Mouse (Mus musculus) heart, postnatal 14 days (tissue): ENCODE data around the gene Cept1. TPM values are rescaled to one million over a fixed set of nuclear protein-coding genes. Genes with fewer than 3 reads are reported as not detected.

ENCODE experiments used
- DNase-seq, 2 experiments: peaks; one replicate each; pipeline ENCODE4 v3.0.0; 2021 to 2022
- intact Hi-C: fragments of 180-260 bp; cut with DNase I; formaldehyde crosslinking; loops from one replicate; pipeline ENCODE4 v1.15.1; 2025
- total RNA-seq, 2 experiments: library from RNA; stranded (reverse); gene quantifications; 2 replicates each; pipeline ENCODE4 v1.2.3; 2021

Cept1 gene
- total RNA-seq, 2 experiments from 2014 or later, result 20.1 to 21.4 TPM

DNA sequence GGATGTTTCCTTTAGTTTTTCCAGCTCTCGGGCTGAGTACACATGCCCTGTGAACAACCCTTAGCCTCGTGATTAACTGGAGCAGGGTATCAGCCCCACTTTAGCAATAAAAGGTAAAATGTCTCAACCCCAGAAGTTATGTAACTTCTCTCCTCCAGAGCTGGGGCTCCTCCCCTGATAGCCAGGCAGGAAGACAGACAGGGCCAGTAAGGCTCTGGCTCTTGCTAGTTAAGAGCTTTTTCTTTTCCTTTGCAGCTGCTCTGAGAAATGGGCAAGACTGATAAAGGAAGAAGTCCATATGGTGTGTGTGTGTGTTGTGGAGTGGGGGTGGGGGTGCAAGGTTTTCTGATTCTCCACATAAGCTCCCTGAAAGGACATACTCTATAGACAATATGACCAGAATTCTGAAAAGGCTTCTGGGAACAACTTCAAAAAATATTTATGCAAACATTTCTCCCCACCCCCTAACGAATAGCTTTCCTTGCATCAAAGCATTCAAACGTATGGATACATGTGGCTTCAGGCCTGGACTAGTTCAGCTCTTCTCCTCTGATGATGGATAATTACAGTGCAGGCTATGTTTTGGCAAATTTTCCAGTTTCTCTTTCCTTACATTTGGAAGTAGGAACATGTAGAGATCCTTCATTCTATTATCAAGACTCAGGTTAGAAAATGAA, 51.4 kb downstream of the Cept1 start:
- no peak for DNase-seq
- intact Hi-C loops, result loop anchor here (5.0 kb wide), 1 partner anchor 46 kb away; no protein-coding TSS in a partner anchor

- intact Hi-C loops, result loop anchor here (5.0 kb wide), 1 partner anchor 47 kb away; no protein-coding TSS in a partner anchor
- no peak for DNase-seq
Observed at GRCm38 (mm10) chr3:106495346-106496044, 52.1 kb downstream of the Cept1 start.

- DNase-seq, result peak in 1 of 2 experiments; percentile 33
- intact Hi-C loops, result no loop called here
Observed at GRCm38 (mm10) chr3:106494417-106494950, 53.1 kb downstream of the Cept1 start.

- intact Hi-C loops, result no loop called here
- DNase-seq, result peak in 1 of 2 experiments; percentile 12
Observed at GRCm38 (mm10) chr3:106493882-106494281, 53.7 kb downstream of the Cept1 start.

GRCm38 (mm10) chr3:106493202-106493601, 54.4 kb downstream of the Cept1 start:
- intact Hi-C loops, result no loop called here
- no peak for DNase-seq

- DNase-seq, result no peak
- intact Hi-C loops, result no loop called here
Observed at GRCm38 (mm10) chr3:106492723-106493122, 54.9 kb downstream of the Cept1 start.

DNA sequence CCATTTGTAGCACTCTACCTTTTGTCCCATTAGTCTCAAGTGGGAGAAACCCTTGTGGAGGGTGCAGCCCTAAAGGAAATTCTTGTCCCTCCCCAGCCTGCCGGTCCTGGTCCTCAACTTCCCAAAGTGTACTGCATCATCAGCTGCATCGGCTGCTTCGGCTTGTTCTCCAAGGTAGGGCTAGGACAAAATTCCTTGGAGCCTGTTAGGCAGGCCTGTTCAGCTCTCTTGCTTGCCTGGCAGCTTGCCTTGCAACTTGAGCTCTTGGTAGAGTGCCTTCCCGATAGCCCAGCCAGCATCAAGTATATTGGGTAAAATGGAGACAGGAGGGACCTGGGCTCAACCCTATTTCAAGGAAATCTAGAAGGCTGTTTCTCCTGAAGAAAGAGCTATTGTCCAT, 57.4 kb downstream of the Cept1 start:
- intact Hi-C loops, result no loop called here
- DNase-seq, result no peak

GRCm38 (mm10) chr3:106487551-106487950, 60.1 kb downstream of the Cept1 start:
- intact Hi-C loops, result no loop called here
- DNase-seq, result no peak

- DNase-seq, result no peak
- intact Hi-C loops, result no loop called here
Observed at GRCm38 (mm10) chr3:106485810-106486209, 61.8 kb downstream of the Cept1 start.

GRCm38 (mm10) chr3:106484861-106485260, 62.7 kb downstream of the Cept1 start:
- intact Hi-C loops, result no loop called here
- DNase-seq, result no peak

GRCm38 (mm10) chr3:106483796-106484405, 63.7 kb downstream of the Cept1 start:
- no peak for DNase-seq
- intact Hi-C loops, result no loop called here

GRCm38 (mm10) chr3:106483297-106483696, 64.3 kb downstream of the Cept1 start:
- intact Hi-C loops, result no loop called here
- DNase-seq, result no peak

DNA sequence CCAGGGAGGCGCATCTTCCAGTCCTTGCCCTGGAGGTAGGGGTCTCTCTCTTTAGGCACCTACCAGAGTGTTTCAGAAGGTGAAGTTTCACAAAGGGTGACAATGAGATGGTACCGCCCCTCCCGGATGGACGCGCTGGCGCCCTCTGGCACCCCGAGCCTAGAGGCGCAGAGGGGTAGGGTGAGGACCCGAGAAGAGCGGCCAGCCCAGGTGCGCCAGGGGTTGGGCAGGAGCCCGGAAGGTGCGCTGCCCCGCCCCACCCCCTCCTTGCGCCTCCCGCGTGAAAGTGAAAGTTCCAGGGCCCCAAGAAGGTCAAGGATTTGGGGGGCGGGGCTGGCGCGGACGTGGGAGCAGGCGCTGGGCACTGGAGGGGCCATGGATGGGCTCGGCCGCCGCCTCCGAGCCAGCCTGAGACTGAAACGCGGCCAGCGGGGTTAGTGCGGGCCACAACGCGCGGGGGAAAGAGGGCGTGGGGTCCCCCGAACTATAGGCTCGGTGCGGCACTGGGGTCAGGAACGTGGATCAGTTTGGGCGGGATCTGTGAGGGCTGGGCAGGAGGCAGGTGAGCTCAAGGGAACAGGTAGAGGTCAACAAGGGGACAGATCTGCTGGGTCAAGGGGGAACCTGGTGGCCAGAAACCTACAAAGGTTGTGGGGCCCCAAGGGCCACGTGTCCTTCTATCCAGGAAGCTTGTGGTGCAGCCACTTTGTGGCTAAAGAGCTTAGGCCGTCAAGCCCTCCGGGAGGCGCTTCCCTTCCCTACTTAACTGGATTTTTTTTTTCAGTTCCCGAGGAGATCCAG, 65.1 kb downstream of the Cept1 start, which contains the start of gene Dennd2d:
TSS of gene Dennd2d (plus strand) at position 125 of the 801 bp plus-strand sequence.
- intact Hi-C loops, result no loop called here
- peak; percentile 30 for DNase-seq

GRCm38 (mm10) chr3:106476863-106477262, 70.7 kb downstream of the Cept1 start:
- no peak for DNase-seq
- intact Hi-C loops, result no loop called here

DNA sequence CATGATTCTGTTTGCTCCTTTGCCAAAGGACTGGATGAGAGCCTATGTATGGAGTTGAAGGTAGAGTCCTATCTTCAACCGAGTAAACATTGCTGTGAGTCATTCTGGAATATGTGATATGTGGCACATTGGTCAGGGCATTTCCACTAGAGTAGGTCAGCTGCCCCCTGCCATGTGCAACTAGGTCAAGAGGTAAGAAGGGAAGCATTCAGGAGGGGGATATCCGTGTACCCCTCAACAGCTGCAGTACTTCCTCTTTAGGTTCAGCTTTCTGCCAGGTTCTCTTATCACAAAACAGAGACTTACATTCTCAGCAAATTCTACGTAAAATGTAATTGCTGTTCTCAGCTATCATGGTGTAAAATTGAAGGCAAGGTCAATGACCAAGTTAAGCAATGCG, 73.4 kb downstream of the Cept1 start:
- DNase-seq, result no peak
- intact Hi-C loops, result no loop called here

- no peak for DNase-seq
Observed at GRCm38 (mm10) chr3:106464750-106465149, 82.9 kb downstream of the Cept1 start.

DNA sequence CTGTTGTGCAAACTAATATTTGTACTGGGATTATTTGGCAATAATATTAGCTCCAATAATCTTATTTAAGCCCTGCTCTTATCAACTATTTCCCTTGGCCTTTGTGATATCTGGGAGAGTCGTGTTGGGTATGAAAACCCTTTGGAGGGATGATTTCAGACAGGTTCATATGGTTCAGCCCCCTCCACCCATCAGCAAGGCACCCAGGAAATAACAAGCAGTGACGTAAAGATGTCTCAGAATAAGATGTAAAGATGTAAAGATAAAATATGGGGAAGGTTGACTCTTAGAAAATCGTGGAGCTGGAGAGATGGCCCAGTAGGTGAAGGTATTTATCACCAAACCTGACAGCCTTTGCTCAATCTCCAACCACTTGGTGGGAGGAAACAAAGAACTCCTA, 85.1 kb downstream of the Cept1 start:
- intact Hi-C loops, result no loop called here
- DNase-seq, result no peak

More at GRCm38 (mm10) chr3:106464750-106465149, 82.9 kb downstream of the Cept1 start:
- intact Hi-C loops, result no loop called here

DNA sequence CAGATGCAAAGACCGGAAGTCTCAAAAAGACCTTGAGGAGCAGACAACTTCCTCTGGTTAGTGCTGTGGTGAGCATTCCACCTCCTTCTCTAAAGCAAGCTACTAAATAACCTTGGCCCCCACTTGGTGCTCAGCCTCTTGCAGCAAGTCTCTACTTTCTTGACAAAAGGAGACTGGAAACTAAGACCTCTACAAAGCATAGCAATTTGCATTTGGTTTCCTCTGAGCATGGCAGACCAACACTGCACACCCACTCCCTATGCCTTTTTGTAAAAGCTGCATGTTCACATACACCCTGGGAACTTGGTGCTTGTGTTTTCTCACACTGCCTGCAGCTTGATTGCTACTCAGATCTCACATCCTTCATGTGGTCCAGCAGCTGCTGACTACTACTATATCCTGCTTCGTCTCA, 85.5 kb downstream of the Cept1 start:
- intact Hi-C loops, result no loop called here

DNA sequence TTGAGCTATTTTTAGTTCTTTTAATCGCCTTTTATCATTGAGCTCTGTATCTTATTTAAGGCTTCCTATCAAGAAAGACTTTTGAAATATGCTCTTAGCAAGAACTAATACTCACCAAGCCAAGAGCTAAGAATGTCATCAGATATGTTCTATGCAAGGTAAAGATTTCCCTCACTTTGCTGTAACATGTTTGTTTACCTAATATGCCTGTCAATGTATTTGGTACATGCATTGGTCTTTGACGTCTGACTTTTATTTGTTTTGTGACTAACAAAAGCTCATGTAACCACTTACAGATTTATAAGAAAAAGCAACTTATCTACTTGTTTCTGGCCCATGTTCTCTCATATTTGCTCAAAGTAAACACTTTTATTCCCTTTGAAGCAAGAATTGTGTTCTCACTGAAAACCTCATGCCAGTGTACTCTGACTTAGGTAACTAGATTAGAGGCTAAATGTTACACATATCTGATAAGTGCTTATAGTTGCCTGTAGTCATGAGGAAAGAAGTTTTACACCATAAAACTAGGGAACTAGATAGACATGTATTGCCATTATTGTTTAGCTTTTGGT, 90.2 kb downstream of the Cept1 start:
- intact Hi-C loops, result no loop called here
- DNase-seq, result no peak

More for the DNA sequence above, 85.5 kb downstream of the Cept1 start:
- no peak for DNase-seq

- intact Hi-C loops, result no loop called here
- DNase-seq, result no peak
Observed at GRCm38 (mm10) chr3:106452616-106453015, 95.0 kb downstream of the Cept1 start.
